Mouse (Mus musculus) adrenal gland, adult 2 months (tissue): Measurements from ENCODE around the gene 9130213A22Rik. TPM values are rescaled to one million over a fixed set of nuclear protein-coding genes. Genes with fewer than 3 reads are reported as not detected.
A peak's percentile ranks its signal among the peaks of the same experiment; 100 is the strongest.
"Not testable (repeated sequence)": the region's sequence is repeated elsewhere in the genome, so short reads cannot be mapped to it uniquely, and the experiment has no call there.

Experiments used
- DNase-seq: peaks from one replicate; pipeline ENCODE4 v3.0.0; 2021
- polyA plus RNA-seq: library from polyadenylated mRNA; depleted of rRNA; stranded (reverse); fragments of >200 nt; gene quantifications from 2 replicates; pipeline ENCODE4 v1.2.3, GENCODE M21; 2012
- total RNA-seq, 2 experiments: library from RNA; stranded (reverse); gene quantifications; 2 replicates each; pipeline ENCODE4 v1.2.3; 2021

9130213A22Rik gene
- total and polyA plus RNA-seq, 3 experiments, result 0.59 to 3.0 (median 0.78) TPM

GRCm38 (mm10) chr11:69093856-69094255 is 28.5 kb downstream of the 9130213A22Rik start:
- DNase-seq, result not testable (repeated sequence)

DNA sequence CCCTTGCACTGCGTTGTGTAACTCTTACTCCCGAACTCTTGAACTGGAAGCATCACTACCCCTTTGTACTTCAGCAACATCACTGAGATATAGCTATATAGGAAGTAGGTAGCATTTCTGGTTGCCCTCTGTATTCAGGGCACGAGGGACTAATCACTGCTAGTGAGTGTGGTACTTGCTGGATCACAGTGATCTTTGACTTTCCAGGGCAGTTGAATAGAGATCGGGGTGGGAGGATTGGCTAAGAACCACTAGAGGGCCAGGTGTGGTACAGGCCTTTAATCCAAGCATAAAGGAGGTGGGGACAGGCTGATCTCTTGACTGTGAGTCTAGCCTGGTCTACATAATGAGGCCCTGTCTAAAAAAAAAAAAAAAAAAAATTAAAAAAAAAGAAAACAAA is 29.5 kb downstream of the 9130213A22Rik start:
- no peak for DNase-seq

DNA sequence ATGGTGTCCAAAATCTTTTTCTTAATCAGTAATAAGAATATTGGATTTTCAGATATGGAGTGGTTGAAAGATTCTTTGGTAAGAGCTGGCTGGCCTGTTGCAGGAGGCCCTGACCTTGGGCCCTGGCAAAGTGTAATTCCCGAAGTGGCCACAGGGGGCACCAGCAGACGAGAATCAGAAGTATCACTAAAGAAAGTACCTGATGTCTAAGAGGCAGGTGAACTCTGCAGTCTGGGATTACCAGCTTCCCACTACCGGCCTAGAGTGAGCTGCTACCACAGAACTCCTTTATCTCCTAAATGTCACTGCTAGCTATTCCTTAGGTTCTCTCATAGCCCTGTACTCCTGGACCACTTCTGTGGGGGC is 30.0 kb downstream of the 9130213A22Rik start:
- DNase-seq, result peak; percentile 89

DNA sequence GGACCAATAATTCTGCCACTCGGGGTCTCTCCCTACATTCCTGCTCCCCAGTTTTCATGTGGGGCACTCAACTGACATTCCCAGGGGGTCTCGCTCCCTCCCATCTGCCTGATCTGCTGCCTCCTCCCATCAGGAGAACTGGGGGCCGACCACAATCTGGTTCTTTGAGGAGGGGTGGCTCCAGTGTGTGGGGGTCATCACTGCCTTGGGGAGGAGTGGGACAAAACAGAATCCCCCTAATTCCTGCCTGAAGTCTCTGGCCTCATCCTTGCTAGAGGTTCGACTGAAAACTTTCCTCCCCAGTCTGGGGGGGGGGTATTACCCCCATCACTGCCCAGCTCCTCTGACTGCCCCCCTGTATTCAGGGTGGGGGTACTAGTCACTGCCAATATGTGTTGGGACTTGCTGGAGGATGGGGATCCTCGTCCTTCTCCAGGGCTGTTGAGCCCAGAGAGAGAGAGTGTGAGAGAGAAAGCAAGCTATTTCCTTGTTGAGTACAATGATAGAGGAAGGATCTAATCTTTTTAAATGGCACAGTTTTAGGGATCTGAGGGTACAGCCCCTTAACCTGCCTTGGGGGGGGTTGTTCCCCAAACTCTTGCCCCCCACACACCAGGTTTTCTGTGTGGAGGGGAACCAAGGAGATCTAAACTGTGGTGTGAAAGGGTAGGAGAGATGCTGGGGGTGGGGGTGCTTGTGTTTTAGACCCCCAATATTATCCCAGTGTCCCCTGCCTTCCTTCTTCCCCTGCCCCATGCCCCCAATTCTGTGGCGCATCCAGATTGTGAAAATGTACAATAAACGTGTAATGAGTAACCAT is 30.6 kb downstream of the 9130213A22Rik start:
- no peak for DNase-seq

DNA sequence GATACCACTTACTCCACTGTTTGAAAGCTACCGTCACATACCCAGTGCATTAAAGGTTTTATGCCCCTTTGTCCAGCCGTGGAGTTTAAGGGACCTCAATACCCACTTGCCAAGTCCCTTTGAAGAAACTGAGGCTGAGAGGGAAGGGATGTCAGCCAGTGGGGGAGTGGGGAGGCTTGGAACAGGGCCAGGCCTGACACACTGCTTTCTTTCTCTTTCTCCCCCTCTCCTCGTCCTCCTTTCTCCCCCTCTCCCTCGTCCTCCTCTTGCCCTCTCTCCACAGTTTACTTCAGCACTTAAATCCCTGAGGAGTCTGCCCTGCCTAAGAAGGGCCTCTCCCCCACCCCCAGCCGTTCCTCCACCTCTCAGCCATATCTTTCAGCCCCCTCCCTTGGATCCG is 32.0 kb downstream of the 9130213A22Rik start:
- peak; percentile 6 for DNase-seq

DNA sequence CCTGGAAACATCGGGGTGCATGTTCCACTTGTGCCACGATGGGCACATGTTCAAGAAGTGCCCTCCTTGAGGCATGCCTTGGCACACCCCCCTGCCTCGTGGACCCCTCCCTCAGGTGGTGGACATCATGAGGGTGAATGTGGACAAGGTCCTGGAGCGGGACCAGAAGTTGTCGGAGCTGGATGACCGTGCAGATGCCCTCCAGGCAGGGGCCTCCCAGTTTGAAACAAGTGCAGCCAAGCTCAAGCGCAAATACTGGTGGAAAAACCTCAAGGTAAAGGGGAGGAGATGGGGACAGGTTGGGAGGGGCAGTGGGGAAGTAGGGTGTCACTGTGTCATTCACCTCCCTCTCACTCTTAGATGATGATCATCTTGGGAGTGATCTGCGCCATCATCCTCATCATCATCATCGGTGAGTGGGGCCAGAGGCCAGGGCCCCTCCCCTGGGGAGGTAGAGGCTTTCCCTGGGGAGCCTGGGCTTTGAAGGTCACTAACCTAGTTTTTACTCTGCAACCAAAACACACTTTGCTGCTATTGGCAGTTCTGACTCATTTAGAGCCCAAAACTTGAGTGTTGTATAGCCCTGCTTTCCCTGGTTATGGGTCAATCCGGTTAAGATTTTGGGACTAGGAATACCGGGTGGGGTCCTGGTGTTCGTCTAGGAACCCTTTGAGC is 32.6 kb downstream of the 9130213A22Rik start:
- peak; percentile 69 for DNase-seq

GRCm38 (mm10) chr11:69088856-69089615 is 33.4 kb downstream of the 9130213A22Rik start:
- DNase-seq, result peak; percentile 63

DNA sequence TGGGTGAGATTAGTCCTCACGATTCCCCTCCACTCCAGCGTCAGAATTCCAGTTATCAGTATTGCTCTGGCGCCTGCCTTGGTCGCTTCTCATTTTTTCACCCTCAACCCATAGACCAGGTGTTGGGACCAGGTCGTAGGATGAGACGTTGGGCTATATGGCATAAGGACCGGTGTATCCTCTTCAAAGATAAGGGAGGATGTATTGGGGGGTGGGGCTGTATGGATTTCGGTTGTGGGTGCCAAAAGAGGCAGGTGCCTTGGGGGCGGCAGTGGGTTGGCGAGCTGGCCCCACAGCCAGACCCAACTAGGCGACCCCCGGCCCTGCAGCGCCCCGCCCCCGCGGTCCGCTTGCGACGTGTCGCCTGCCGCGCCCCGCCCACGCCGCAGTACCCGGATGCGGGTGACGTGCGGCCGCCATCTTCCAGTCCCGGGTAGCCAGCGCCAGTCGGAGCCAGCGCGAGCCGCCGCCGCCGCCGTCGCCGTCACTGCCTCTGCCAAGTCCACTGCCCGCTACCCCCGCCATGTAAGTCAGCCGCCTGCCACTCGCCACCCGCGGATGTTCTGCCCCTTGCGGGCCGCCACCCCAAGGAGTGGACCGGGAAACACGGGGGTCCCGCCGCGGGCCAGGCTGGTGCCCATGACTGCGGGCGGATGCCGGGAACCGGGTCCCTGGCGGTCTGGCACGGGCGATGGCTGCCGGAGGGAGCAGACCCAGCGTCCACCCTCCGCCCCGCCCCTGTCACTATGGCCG is 34.1 kb downstream of the 9130213A22Rik start, which contains the start of gene Vamp2:
Vamp2 (plus strand) TSS at position 388 of the 753 bp plus-strand sequence.
- DNase-seq, result peak; percentile 93

- DNase-seq, result no peak
Measured at GRCm38 (mm10) chr11:69087597-69087996, 34.8 kb downstream of the 9130213A22Rik start.

- no peak for DNase-seq
Measured at GRCm38 (mm10) chr11:69087082-69087481, 35.3 kb downstream of the 9130213A22Rik start.

- DNase-seq, result no peak
Measured at GRCm38 (mm10) chr11:69086390-69086789, 36.0 kb downstream of the 9130213A22Rik start.

DNA sequence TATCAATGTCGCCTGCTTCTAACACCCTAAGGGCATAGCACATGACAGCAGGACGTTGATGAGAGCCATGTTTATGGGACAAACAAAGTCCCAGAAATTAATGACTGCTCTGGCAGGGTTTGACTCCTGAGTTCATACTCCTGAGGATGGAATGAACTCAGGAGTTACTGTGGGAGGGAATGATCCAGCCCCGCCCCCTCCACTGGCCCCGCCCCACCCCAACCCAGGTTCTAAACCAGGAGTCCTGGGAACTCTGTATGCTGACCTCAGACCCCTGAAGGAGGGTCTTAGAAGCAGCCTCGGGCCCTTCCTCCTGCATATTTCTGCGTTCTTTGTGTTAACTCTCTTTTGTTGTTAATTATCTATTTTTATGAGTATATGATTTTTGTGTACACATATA is 36.8 kb downstream of the 9130213A22Rik start:
- DNase-seq, result no peak

DNA sequence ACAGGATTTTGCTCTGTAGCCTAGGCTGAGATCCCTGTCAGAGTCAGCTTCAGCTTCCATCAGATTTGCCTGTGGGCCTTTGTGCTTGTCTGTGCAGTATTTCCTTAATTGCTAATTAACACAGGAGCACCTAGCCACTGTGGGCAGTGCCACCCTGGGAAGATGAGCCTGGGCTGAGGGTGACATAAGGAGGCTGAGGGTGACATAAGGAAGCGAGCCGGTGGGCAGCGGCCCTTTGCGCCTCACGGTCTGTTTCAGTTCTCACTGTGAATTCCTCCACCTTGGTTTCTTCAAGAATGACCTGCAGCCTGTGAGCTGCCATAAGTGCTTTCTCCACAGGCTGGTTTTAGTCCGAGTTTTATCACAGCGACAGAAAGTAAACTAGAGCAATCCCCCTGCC is 40.8 kb downstream of the 9130213A22Rik start:
- no peak for DNase-seq

DNA sequence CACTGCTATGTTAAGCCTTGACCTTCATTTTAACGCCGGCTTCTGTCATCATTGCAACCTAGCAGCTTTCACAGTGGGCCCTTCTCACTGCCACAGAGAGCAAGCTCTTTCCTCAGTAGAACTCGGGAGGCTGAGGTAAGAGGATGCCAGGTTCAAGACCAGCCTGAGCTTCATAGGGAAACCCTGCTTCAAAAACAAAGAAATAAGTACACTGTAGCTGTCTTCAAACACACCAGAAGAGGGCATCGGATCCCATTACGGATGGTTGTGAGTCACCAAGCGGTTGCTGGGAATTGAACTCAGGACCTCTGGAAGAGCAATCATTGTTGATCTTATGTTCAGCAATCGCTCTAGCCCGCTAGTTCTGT is 41.5 kb downstream of the 9130213A22Rik start:
- peak; percentile 6 for DNase-seq

- no peak for DNase-seq
Measured at GRCm38 (mm10) chr11:69080102-69080854, 42.1 kb downstream of the 9130213A22Rik start.

- peak; percentile 62 for DNase-seq
Measured at GRCm38 (mm10) chr11:69078805-69079438, 43.5 kb downstream of the 9130213A22Rik start.

- no peak for DNase-seq
Measured at GRCm38 (mm10) chr11:69078041-69078440, 44.3 kb downstream of the 9130213A22Rik start.

DNA sequence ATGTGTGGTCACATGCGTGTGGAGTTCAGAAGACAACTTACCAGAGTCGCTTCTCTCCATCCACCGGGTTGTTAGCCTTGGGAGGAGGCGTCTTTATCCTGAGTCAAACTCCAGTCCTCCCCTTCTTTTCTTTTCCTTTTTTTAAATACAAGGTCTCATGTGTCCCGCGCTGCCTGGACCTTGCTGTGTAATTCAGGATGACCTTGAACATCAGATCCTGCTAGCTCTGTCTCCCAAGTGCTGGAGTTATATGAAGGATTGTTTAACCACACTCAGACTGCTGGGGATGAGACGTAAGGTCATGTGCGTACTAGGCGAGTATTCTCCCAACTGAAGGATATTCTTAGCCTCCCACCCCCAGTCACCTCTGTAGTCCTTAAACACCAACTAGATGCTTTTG is 45.1 kb downstream of the 9130213A22Rik start:
- DNase-seq, result peak; percentile 55

DNA sequence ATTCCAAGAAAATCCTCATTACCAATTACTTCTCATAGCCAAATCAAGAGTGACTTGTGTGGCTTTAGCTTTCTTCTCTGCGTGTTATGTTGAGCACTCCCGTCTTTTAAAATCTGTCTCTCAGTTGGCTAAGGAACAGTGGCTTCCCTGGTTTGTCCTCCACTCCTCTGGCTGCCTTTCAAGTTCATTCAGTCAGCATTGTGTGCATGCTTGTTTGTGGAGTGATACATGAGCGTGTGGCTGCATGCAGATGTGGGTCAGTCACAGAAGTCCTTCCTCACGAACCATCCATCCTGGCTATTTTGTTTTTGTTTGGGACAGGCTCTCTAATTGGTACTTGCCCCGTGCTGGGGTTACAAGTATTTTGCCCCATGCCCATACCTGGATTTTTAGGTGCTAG is 45.8 kb downstream of the 9130213A22Rik start:
- peak; percentile 70 for DNase-seq

DNA sequence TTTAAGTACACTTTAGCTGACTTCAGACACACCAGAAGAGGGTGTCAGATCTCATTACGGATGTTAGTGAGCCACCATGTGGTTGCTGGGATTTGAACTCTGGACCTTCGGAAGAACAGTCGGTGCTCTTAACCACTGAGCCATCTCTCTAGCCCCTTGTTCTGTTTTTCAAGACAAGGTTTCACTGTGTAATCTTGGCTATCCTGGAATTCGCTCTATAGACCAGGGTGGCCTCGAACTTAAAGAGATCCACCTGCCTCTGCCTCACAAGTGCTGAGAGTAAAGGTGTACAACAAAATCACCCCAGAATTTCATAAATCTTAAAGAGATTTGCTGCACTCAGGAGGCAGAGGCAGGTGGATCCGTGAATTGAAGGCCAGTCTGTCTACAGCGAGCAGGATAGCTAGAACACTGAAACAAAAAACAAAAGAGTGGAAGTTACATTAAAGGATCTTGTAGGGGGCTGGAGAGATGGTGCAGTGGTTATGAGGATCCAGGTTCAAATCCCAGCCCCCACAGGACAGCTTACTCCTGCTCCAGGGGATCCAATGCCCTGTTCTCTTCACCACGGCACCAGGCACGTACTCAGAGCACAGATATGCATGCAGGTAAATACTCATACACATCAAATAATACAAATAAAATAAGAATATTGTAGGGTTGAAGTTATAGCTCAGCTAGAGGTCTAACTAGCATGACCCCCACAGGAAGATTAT is 46.5 kb downstream of the 9130213A22Rik start:
- DNase-seq, result peak; percentile 4
